Mouse (Mus musculus): ENCODE measurements around the gene Gm28035. TPM values are rescaled to one million over a fixed set of nuclear protein-coding genes. Genes with fewer than 3 reads are reported as not detected.

Gene Gm28035
- polyA plus RNA-seq (2012; ENCODE audit: low replicate concordance) = 1.7 and 3.0 TPM in 2 replicates

DNA sequence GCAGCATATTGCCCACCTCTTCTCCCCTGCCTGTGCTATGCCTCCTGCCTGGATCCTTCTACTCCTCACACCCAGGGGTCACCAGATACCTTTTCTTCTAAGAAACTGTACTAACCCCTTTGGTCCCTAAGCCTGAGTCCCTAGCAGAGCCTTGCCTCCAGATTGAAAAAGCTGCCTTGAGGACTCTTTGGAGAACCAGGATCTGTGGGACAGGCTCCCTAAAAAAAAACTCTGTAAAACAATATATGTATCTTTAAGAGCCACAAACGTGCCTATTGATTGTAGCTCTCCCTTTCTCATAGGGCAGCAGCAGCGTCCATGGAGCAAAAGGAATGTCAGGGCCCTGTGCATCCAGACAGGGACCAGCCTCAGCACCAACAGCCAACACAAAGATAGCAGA lies at the start of gene Gm28035:
Gene Gm28035, plus strand, starts transcription at position 301 of the 400 bp plus-strand sequence.

DNA sequence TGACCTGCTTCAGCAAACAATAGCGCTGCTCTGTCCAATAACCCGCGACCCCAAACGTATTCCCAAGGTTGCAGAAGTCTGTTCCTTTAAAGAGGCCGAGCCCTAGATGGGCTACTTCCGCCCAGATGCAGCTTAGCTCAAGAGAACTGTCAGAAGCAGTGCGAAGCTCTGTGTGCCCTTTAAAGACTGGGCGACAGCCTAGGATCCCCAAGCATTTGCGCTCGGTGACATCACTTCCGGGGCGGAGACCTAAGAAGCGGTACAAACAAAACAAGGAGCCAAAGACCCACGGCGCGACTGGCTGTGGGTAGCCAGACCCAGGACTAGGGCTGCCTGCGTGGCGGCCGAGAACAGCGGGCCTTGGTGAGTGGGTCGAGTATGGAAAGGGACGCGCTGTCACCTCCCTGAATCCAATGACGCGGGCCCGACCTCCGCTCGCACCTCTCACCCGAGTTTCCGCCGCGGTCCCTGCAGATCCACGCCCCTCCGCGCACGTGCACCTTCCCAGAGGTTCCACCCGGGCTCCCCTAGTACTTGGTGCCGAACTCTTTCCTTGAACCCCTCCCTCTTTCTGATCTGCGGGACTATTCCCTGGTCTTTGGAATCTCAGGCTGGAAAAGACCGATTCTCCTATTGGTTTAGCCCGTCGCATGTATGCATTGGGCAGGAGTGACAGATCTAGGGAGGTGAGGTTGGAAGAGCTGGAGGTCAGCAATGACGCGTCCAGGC lies 34.6 kb upstream of the Gm28035 start, which contains the start of gene Kyat1:
Gene Kyat1, minus strand, starts transcription at position 219 of the 729 bp plus-strand sequence.

DNA sequence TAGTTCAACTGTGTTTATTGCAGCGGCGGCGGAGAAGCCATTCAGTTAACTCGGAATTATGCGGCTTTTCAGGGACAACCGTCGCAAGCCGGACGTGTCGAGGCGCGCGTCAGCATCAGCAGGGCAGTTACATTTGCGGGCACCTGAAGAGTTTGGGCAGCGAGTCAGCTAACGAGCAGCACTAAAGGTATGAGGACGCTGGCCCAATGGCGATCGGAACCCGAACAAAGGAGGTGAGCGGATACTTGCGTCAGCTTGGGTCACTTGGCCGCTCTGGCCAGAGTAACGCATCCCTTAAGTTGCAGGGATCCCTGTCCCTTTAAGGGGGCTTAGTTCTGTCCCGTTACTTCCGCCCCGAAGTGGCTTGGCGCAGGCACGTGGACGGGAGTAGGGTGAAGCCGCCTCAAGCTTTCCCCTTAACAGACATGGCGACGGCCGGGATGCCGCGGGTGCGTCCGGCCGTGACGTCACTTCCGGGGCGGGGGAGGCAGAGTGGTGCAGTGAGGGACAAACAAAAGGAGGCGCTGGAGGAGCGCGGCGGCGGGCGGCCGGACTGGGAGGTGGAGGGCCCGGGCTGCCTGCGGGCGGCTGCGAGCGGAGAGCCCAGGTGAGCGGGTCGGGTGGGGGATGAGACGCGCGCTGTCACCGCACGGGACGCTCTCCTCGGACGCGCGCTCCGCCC lies 3.0 kb upstream of the Gm28035 start, which contains the start of gene Lrrc8a:
Gene Lrrc8a, plus strand, starts transcription at position 517 of the 682 bp plus-strand sequence.

DNA sequence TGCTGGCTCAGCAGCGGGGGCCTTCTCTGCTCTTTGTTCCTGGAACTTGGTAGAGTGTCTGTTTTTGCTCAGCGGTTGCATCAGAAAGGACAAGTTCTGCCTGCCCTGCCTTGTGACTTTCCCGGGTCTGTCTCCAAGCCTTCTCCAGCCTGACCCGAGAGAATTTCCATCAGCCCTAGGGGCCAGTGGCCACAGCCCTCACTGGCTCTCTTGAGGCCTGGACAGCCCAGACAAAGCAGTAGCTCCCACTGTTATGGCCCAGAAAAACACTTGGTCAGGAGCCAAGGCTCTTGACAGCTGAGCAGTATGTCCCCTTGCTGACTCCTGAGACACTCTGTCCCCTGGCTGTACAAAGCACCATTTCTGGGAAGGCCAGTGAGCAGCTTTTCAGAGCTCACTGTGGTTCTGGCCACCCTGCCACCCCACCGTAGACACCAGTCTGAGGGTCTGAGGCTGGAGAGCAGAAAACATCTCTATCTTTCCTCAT lies 25.4 kb downstream of the Gm28035 start, which contains the start of gene Phyhd1:
Gene Phyhd1, plus strand, starts transcription at position 437 of the 487 bp plus-strand sequence.

DNA sequence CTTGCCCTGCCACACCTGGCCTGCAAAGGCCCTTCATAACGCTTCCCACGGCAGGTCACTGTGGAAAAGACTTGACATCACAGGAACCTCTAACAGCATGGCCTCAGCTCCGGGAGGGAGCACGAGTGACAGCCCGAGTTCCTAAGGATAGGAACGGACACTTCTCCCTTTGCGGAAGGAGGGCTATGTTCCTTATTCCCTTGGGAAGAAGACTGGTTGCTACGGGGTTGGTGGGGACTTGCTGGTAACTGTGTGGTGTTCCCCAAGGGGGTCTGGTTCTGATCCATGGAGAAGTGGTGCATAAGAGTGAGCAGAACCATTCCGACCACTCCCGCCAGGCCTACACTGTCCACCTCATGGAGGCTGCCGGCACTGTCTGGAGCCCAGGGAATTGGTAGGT lies 40.4 kb downstream of the Gm28035 start, which contains the start of gene Gm28038:
Gene Gm28038, plus strand, starts transcription at position 301 of the 400 bp plus-strand sequence.

DNA sequence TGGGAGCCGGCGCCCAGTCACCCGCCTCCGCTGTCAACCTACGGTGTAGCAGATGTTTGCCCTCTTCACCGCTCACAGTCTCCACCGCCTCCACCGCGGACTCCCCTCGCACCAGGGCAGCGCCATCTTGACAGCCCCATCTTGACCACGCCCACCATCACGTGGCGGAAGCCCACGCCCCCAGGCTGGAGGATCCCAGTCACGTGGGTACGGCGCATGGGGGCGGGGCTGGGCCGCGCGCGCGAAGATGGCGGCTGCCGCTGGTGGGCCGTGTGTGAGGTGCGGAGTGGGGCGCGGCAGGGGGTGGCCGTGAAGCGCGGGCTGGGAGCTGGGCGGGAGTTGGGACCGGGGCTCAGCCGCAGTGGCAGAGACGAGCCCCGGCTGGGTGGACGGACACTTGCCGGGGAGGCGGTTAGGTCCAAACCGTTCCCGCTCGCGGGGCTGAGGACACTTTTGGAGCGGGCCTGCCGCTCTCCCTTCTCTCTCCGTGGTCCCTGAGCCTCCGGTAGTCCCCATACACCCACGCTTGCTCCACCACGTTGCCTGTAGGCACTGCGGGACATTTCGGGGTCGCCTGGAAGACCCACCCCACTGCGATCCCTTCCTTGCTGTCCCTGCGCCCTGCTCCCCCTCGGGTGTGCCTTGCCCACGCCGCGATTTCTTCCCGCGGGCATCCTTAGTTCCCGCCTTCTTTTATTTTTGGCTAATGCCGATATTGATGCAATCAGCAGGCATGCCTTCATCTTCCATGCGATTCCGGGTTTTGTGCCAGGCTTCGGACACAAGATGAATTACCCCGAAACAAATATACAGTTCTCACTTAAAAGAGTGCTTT lies 46.0 kb downstream of the Gm28035 start, which contains the start of the genes Dolk and Nup188:
Gene Dolk, minus strand, starts transcription at position 143 of the 835 bp plus-strand sequence.
Gene Nup188, plus strand, starts transcription at position 206 of the 835 bp plus-strand sequence.

Other genes with a start within 250 kb of the Gm28035 start
- gene Wdr34, start 191.7 kb upstream of the Gm28035 start, polyA plus RNA-seq (2012; ENCODE audit: low replicate concordance) = 15.7 and 34.5 TPM in 2 replicates
- gene Set, start 183.2 kb upstream of the Gm28035 start, polyA plus RNA-seq (2012; ENCODE audit: low replicate concordance) = 296 and 346 TPM in 2 replicates
- gene Pkn3, start 162.9 kb upstream of the Gm28035 start, polyA plus RNA-seq (2012; ENCODE audit: low replicate concordance) = 6.7 and 9.1 TPM in 2 replicates
- 14.6 and 43.7 TPM in 2 replicates for gene Zdhhc12, start 146.9 kb upstream of the Gm28035 start, polyA plus RNA-seq (2012; ENCODE audit: low replicate concordance)
- gene Zer1, start 116.0 kb upstream of the Gm28035 start, polyA plus RNA-seq (2012; ENCODE audit: low replicate concordance) = 7.1 and 21.2 TPM in 2 replicates
- 17.0 and 31.5 TPM in 2 replicates for gene Tbc1d13, start 106.8 kb upstream of the Gm28035 start, polyA plus RNA-seq (2012; ENCODE audit: low replicate concordance)
- gene Endog, start 69.1 kb upstream of the Gm28035 start, polyA plus RNA-seq (2012; ENCODE audit: low replicate concordance) = 23.2 and 24.5 TPM in 2 replicates
- gene Spout1, start 62.1 kb upstream of the Gm28035 start, polyA plus RNA-seq (2012; ENCODE audit: low replicate concordance) = 30.2 and 41.2 TPM in 2 replicates
- 2.2 and 14.6 TPM in 2 replicates for gene Kyat1, start 34.7 kb upstream of the Gm28035 start, polyA plus RNA-seq (2012; ENCODE audit: low replicate concordance)
- gene Lrrc8a, start 2.9 kb upstream of the Gm28035 start, polyA plus RNA-seq (2012; ENCODE audit: low replicate concordance) = 6.1 and 9.8 TPM in 2 replicates
- gene Phyhd1, start 25.6 kb downstream of the Gm28035 start, polyA plus RNA-seq (2012; ENCODE audit: low replicate concordance) = 3.2 and 7.0 TPM in 2 replicates
- not detected in 2 replicates for gene Gm28038, start 40.5 kb downstream of the Gm28035 start, polyA plus RNA-seq (2012; ENCODE audit: low replicate concordance)
- gene Dolk, start 45.8 kb downstream of the Gm28035 start, polyA plus RNA-seq (2012; ENCODE audit: low replicate concordance) = 3.2 and 10.1 TPM in 2 replicates
- gene Nup188, start 45.8 kb downstream of the Gm28035 start, polyA plus RNA-seq (2012; ENCODE audit: low replicate concordance) = 95.1 and 191 TPM in 2 replicates
- 47.2 and 50.4 TPM in 2 replicates for gene Sh3glb2, start 118.8 kb downstream of the Gm28035 start, polyA plus RNA-seq (2012; ENCODE audit: low replicate concordance)
- gene Miga2, start 123.7 kb downstream of the Gm28035 start, polyA plus RNA-seq (2012; ENCODE audit: low replicate concordance) = 17.5 and 19.1 TPM in 2 replicates
- 30.4 and 38.1 TPM in 2 replicates for gene Dolpp1, start 151.7 kb downstream of the Gm28035 start, polyA plus RNA-seq (2012; ENCODE audit: low replicate concordance)
- 92.1 and 105 TPM in 2 replicates for gene Crat, start 175.2 kb downstream of the Gm28035 start, polyA plus RNA-seq (2012; ENCODE audit: low replicate concordance)
- 631 and 1,491 TPM in 2 replicates for gene Ptpa, start 175.5 kb downstream of the Gm28035 start, polyA plus RNA-seq (2012; ENCODE audit: low replicate concordance)
- gene Ier5l, start 233.7 kb downstream of the Gm28035 start, polyA plus RNA-seq (2012; ENCODE audit: low replicate concordance) = 3.4 and 5.1 TPM in 2 replicates

Data from leukemia stem cell, adult 10-12 weeks (primary cell).